Mouse (Mus musculus) gonadal fat pad, adult 2 months (tissue): ENCODE measurements around the gene Wdr47. TPM values are rescaled to one million over a fixed set of nuclear protein-coding genes. Genes with fewer than 3 reads are reported as not detected.

Experiments
- polyA plus RNA-seq: library from polyadenylated mRNA; depleted of rRNA; stranded (reverse); fragments of >200 nt; gene quantifications from 2 replicates; pipeline ENCODE4 v1.2.3, GENCODE M21; 2012; rRNA removed

Gene Wdr47
- polyA plus RNA-seq, 1 experiment = 8.8 TPM

Other genes starting within 250 kb of the Wdr47 start
- gene Mybphl, start 226.4 kb upstream of the Wdr47 start, polyA plus RNA-seq = 0.15 TPM in 1 of 2 replicates, not detected in the other
- gene Psrc1, start 207.4 kb upstream of the Wdr47 start, polyA plus RNA-seq = 1.2 and 1.5 TPM in 2 replicates
- gene Celsr2, start 175.7 kb upstream of the Wdr47 start, polyA plus RNA-seq = 18.5 and 28.7 TPM in 2 replicates
- gene Sars, start 146.1 kb upstream of the Wdr47 start, polyA plus RNA-seq = 55.8 and 63.1 TPM in 2 replicates
- gene 1700013F07Rik, start 57.1 kb upstream of the Wdr47 start, polyA plus RNA-seq = 2.5 and 4.4 TPM in 2 replicates
- 0.20 and 0.55 TPM in 2 replicates for gene 5330417C22Rik, start 54.7 kb upstream of the Wdr47 start, polyA plus RNA-seq
- gene Tmem167b, start 28.8 kb upstream of the Wdr47 start, polyA plus RNA-seq = 8.1 and 14.6 TPM in 2 replicates
- gene Taf13, start 19.6 kb upstream of the Wdr47 start, polyA plus RNA-seq = 6.2 and 6.6 TPM in 2 replicates
- 34.5 and 47.1 TPM in 2 replicates for gene Clcc1, start 62.6 kb downstream of the Wdr47 start, polyA plus RNA-seq
- gene Gpsm2, start 131.0 kb downstream of the Wdr47 start, polyA plus RNA-seq = 2.7 and 2.8 TPM in 2 replicates
- 0.04 and 0.05 TPM in 2 replicates for gene Aknad1, start 148.4 kb downstream of the Wdr47 start, polyA plus RNA-seq
- gene Stxbp3, start 249.2 kb downstream of the Wdr47 start, polyA plus RNA-seq = 14.2 and 17.3 TPM in 2 replicates